In genomic region chr13:42992306-42992705, GRCm38 (mm10) we compare ENCODE assay signal across 16 mouse cellular contexts.
DNase-seq lines count a peak whose midpoint lies in the region; ATAC-seq lines count a peak whose summit lies in the region.
"Had no signal": no experiment of that assay in that cellular context is flagged by ENCODE, and none has a peak within 500 bp of the region (broad histone marks: within the 10 kb centered on the region; RNA-seq: fewer than 3 reads in every experiment).

No protein-coding gene starts in this region.

- H3K27ac ChIP-seq in hindbrain, embryonic 11.5 days (ENCODE audit: low read depth, low read length): no peak overlapping the region
- no peak overlapping the region for H3K27ac ChIP-seq in hindbrain, embryonic 10.5 days
- H3K27ac ChIP-seq in forebrain, embryonic 12.5 days: no peak overlapping the region
- H3K27ac ChIP-seq in midbrain, embryonic 15.5 days: no peak overlapping the region
- H3K27ac ChIP-seq: liver, embryonic 14.5 days had no signal

- no peak overlapping the region for H3K4me2 ChIP-seq in hindbrain, embryonic 11.5 days (replicated peaks; ENCODE audit: low read depth, low read length)
- no peak overlapping the region for H3K4me2 ChIP-seq in forebrain, embryonic 12.5 days
- H3K4me2 ChIP-seq in midbrain, embryonic 15.5 days: no peak overlapping the region

- no peaks in the 10 kb centered on the region for H3K4me1 ChIP-seq in hindbrain, embryonic 11.5 days (replicated peaks; ENCODE audit: control insufficient read depth, insufficient read depth, low read length)
- H3K4me1 ChIP-seq in hindbrain, embryonic 10.5 days (replicated peaks): no peaks in the 10 kb centered on the region
- H3K4me1 ChIP-seq in forebrain, embryonic 12.5 days: peaks cover 3% of the 10 kb centered on the region; the same call in 1 of the 2 replicates
- no peaks in the 10 kb centered on the region for H3K4me1 ChIP-seq in midbrain, embryonic 15.5 days

- H3K36me3 ChIP-seq in hindbrain, embryonic 11.5 days (ENCODE audit: control insufficient read depth, insufficient read depth, low read length): no peaks in the 10 kb centered on the region
- no peaks in the 10 kb centered on the region for H3K36me3 ChIP-seq in hindbrain, embryonic 10.5 days
- H3K36me3 ChIP-seq in forebrain, embryonic 12.5 days (replicated peaks): no peaks in the 10 kb centered on the region
- no peaks in the 10 kb centered on the region for H3K36me3 ChIP-seq in midbrain, embryonic 15.5 days (replicated peaks)

- H3K9me3 ChIP-seq in hindbrain, embryonic 11.5 days (ENCODE audit: control insufficient read depth, low read length): no peaks in the 10 kb centered on the region
- H3K9me3 ChIP-seq in hindbrain, embryonic 10.5 days: 0 out of 2 replicates have a peak, but pooled peaks cover 5% of the 10 kb centered on the region
- H3K9me3 ChIP-seq in forebrain, embryonic 12.5 days: 0 out of 2 replicates have a peak, but pooled peaks cover 4% of the 10 kb centered on the region
- H3K9me3 ChIP-seq in midbrain, embryonic 15.5 days: no peaks in the 10 kb centered on the region

- no peaks in the 10 kb centered on the region for H3K27me3 ChIP-seq in hindbrain, embryonic 11.5 days (ENCODE audit: control insufficient read depth, insufficient read depth, low read length)
- no peaks in the 10 kb centered on the region for H3K27me3 ChIP-seq in hindbrain, embryonic 10.5 days (ENCODE audit: insufficient read depth, poor library complexity, severe bottlenecking)
- no peaks in the 10 kb centered on the region for H3K27me3 ChIP-seq in forebrain, embryonic 12.5 days
- no peaks in the 10 kb centered on the region for H3K27me3 ChIP-seq in midbrain, embryonic 15.5 days (replicated peaks)

- WGBS in hindbrain, embryonic 11.5 days: 80% methylated on average over 4 of the region's 4 CpGs
- WGBS in hindbrain, embryonic 10.5 days: 69% methylated on average over 4 of the region's 4 CpGs
- 37% methylated on average over 4 of the region's 4 CpGs for WGBS in forebrain, embryonic 12.5 days
- WGBS in midbrain, embryonic 15.5 days: 43% methylated on average over 4 of the region's 4 CpGs

- no peak for ATAC-seq in hindbrain, embryonic 11.5 days (ENCODE audit: low FRiP score)
- peak; percentile 63; the same call in 1 of the 2 replicates for ATAC-seq in forebrain, embryonic 12.5 days (ENCODE audit: low FRiP score)
- peak; percentile 54; the same call in 1 of the 2 replicates for ATAC-seq in midbrain, embryonic 15.5 days (replicated peaks)
- ATAC-seq: inflammation-experienced regulatory T-cells, adult 6 months had no signal

- H3K4me3 ChIP-seq in hindbrain, embryonic 11.5 days (ENCODE audit: low read depth, low read length): no peak overlapping the region
- H3K4me3 ChIP-seq in hindbrain, embryonic 10.5 days: no peak overlapping the region
- no peak overlapping the region for H3K4me3 ChIP-seq in forebrain, embryonic 12.5 days (replicated peaks)
- H3K4me3 ChIP-seq in midbrain, embryonic 15.5 days: no peak overlapping the region

- H3K9ac ChIP-seq in hindbrain, embryonic 11.5 days (ENCODE audit: low read depth, low read length): no peak overlapping the region
- no peak overlapping the region for H3K9ac ChIP-seq in forebrain, embryonic 12.5 days
- no peak overlapping the region for H3K9ac ChIP-seq in midbrain, embryonic 15.5 days
- H3K9ac ChIP-seq: liver, embryonic 14.5 days had no signal

- peak; percentile 12 for DNase-seq in hindbrain, embryonic 11.5 days (ENCODE audit: low spot score)
- no peak for DNase-seq in hindbrain, embryonic 10.5 days (ENCODE audit: low spot score)
- peak; percentile 44 for DNase-seq in layer of hippocampus, adult 9-11 months
- DNase-seq in layer of hippocampus, adult 18-20 months (ENCODE audit: low spot score in 2 of 2): no peak
- no peak for DNase-seq in B cell, adult 2 months
- no peak for DNase-seq in thymus, postnatal 36 days
- DNase-seq: adrenal gland, postnatal 25 days; cerebellum, postnatal 36 days; gastrocnemius, postnatal 10 days; heart, postnatal 10 days; layer of hippocampus, postnatal 36 days; lung, postnatal 10 days had no signal

Comparison
In these comparisons a context has a peak if more than half of its experiments do, and no peak if none do; other contexts are left out.
1. DNase-seq: peak in hindbrain, embryonic 11.5 days (single experiment) and layer of hippocampus, adult 9-11 months (single experiment); none in hindbrain, embryonic 10.5 days (single experiment), layer of hippocampus, adult 18-20 months (0 of 2), B cell, adult 2 months (0 of 2) and thymus, postnatal 36 days (0 of 2).